Mouse (Mus musculus): ENCODE data around the gene Mrpl43.

The Mrpl43 gene

DNA sequence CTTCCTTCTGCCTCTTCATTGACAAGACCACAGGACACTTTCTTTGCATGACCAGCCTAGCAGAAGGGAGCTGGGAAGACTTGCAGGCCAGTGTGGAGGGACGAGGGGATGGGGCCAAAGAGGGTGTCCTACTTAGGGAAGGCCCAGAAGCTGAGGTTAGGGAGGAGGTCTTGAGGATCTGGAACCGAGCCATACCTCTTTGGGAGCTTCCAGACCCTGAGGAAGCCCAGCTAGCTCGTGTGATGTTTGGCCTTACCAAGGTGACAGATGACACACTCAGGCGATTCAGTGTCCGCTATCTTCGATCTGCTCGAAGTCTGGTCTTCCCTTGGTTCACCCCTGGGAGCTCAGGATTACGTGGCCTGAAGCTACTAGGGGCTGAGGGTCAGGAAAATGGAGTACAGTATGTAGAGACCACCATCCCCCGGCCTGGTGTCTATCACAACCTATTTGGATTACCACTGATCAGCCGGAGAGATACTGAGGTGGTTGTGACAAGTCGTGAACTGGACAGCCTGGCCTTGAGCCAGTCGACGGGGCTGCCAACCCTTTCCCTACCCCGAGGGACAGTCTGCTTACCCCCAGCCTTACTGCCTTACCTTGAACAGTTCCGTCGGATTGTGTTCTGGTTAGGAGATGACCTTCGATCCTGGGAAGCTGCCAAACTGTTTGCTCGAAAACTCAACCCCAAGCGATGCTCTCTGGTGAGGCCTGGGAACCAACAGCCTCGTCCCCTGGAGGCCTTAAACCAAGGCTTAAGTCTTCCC is 1.4 kb upstream of the Mrpl43 start:
- DNase-seq (ENCODE audit: low read depth): no peak

DNA sequence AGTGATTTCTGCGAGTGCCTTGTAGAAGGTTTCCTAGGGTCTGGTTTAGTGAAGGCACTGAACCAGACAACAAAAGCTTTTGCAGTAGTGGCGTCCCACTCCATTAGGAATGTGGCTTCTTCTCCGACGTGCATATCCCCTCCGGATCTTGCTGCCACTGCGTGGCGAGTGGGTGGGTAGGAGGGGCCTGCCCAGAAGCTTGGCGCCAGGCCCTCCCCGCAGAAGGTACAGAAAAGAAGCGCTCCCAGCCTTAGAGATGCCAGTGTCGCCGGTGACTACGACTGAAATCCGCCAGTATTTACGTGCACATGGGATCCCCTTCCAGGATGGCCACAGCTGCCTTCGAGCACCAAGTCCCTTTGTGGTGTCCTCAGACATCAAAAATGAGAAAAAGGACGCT is 779 bp upstream of the Mrpl43 start:
- no peak for DNase-seq (ENCODE audit: low read depth)

DNA sequence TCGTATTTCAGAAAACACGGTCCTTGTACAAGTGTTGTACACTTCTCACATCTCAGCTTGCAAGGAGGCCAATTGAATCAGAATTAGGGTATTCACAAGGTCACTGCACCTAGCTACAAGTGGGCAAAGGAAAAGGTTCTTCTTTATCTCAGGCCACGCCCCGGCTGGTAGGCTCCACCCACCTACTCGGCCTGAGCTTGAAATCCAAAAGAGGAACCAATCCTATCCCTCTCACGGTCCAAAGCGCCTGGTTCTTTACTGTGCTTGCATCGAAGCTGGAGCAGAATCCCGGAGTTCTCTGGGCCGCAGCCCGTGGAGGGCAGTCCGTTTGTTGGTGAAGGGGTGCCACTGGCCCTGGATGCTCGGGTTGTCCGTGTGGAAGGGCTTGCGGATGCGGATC is 798 bp downstream of the Mrpl43 start, which contains the start of gene Twnk:
Gene Twnk, plus strand, starts transcription at position 220 of the 400 bp plus-strand sequence.
- no peak for DNase-seq (ENCODE audit: low read depth)

DNA sequence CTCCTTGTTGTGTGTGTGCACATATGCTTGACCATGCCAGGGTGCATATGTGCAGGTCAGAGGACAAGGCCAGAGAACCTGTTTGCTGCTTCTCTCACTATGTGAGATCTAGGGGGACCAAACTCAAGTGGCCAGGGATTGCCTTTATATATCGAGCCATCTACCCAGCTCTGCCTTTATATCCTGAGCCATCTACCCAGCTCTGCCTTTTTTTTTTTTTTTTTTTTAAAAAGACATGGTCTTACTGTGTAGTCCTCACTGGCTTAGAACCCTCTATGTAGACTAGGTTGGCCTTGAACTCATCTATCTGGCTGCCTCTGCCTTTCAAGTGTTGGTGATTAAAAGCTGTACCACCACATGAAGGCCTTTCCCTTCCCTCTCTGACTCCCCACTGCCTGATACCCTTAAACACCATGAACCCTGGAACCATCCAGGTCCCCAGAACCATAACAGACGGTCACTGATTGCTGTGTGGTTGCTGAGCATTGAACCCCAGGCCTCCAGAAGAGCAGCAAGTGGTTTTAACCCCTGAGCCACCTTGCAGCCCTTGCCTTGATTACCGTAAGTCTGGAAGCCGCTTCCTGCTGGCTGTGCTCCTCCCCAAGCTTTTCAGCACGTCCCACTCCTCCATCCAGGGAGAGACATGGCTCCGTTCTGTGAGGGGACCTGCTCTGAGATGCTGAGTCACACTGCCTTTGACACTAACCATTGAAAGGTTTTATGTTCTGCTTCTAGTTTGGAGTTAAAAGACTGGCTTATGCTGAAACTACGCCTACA is 2.3 kb downstream of the Mrpl43 start:
- no peak for DNase-seq (ENCODE audit: low read depth)

DNA sequence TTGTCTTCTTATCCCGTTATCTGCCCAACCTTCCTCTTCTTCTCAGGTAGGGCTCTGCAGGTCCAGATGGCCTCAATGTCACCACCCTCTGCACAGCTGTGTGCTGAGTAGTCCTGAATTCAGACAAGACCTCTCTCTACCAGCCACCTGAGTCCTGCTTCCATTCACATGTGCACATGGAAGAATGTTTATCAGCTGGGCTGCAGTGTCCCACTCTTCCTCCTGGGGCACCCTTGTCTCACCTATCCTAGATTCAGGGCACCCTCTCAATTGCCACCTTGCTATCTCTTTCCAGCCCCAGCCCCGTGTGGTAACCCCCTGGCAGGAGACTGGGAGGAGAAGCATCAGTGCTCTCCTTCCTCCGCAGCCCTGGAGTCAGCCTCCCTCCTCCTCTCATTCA is 3.9 kb downstream of the Mrpl43 start:
- DNase-seq (ENCODE audit: low read depth): no peak

DNA sequence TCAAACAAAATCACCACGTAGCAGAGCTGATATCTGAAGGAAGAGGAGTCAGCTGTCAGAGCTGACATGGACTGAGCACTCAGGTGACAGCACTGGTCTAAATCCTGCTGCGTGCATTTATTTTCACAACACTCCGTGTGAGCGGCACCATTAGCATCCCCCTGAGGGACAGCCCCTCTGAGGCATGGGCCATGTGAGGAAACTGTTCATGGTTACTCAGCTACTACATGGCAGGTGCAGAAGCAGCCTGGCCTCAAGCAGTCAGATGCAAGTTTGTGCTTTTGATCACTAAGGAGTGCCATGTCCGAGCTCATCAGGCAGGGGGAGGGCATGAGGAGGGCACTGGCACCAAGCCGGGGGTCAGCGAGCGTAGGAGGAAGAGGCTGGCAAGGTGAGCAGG is 6.6 kb downstream of the Mrpl43 start:
- no peak for DNase-seq (ENCODE audit: low read depth)

DNA sequence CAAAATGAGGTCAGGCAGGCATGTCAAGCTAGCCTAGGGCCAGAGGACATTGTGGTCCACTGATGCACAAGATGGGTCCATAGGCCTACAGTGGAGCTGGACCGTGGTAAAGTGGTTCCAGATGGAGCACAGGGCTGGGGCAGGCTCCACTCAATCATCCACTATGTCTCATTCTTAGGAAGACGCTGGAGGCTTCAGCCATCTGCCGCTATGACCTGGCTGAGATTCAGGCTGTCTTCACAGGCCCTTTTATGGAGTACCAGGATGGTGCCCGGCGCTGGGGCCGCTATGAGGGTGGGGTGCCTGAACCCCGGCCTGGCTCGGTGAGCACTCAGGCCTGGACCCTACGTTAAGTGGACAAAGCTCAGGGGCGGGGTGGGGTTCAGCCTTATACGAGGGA is 8.5 kb downstream of the Mrpl43 start:
- no peak for DNase-seq (ENCODE audit: low read depth)

DNA sequence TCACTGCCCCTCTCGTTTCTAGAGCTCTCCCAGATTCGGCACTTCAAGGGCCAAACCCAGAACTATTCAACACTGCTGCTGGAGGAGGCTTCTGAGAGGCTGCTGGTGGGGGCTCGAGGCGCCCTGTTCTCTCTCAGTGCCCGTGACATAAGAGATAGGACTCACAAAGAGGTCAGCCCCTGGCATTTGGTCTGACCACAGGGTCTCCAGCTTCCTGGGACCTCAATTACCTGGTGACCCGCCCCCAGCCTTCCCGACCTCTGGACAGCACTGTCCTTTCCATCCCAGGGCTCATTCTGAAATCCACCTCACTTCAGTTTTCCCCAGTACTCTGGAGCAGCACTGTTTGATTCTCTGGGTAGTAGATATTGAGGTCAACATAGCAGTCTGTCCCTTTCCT is 13.5 kb downstream of the Mrpl43 start:
- DNase-seq (ENCODE audit: low read depth): no peak

DNA sequence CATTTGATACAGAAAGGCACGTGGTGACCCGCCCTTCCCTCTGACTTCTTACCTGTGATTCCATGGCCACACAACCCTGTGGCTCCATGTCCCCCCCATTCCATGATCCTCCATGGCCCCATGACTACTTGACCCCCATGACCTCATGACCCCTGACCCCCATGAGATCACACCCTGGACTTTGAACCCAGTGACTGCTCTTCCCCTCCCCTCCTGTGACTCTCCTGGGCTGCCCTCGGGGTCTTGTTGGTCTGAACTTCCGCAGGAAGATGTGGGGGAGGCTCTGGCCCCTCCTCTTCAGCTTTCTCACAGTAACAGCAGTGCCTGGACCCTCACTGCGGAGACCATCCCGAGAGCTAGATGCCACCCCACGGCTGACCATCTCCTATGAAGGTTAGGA is 14.0 kb downstream of the Mrpl43 start:
- DNase-seq (ENCODE audit: low read depth): no peak

DNA sequence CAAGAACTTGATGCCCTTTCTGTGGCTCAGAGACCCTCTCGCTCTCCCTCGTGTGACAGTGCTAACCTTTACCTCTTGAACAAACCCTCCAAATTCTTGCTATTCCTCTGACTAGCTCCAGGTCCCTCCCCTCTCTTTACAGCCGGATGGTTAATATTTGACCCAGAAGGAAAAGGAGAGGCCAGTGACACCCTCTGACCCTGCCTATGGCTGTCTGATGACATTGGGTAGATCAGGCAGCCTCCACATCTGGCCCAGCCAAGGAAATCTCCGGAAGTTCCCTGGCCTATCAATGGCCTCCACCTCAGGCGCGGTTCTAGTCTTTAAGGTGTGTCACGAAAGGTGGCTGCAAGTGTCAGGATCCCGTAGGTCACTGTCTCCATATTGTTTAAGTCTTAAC is 15.2 kb downstream of the Mrpl43 start:
- no peak for DNase-seq (ENCODE audit: low read depth)

DNA sequence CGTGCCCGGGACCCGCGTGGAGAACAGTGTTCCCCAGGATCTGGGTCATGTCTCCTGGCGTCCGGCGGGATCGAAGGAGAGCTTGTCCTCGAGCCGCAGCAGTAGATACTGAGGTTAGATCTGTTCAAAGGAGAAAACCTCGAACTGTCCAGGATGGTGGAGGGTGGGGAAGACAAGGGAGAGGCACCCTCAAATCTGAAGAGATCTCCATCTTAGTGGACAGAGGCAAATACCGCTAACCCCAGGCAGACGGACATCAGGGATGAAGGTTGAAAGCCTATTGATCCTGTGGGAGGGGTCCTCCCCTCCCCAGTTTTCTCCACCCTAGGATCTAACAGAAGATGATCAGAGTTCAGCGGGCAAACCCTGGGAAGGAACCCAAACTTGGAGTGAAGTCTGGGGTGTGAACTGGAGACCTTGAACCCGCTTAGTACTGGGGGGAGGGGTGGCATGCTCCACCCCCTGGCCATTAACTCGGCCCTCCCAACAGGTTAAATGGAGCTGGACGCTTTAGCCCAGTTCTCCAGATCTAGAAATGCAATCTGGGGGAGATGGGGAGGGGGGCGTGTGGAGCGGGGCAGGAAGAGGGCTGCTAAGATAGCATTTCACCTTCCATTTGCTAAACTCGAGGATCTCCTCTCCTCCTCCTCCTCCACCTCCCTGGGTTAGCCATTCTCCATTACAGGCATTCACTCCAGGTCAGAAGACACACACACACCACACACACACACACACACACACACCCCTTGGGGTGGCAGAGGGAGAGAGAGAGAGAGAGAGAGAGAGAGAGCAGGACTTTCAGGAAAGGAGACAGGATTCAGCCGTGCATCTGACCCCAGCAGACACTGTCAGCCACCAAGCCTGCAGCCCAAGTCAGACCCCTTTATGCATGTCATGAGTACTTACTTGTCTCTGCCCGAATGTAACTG is 16.4 kb downstream of the Mrpl43 start:
- DNase-seq (ENCODE audit: low read depth): no peak

DNA sequence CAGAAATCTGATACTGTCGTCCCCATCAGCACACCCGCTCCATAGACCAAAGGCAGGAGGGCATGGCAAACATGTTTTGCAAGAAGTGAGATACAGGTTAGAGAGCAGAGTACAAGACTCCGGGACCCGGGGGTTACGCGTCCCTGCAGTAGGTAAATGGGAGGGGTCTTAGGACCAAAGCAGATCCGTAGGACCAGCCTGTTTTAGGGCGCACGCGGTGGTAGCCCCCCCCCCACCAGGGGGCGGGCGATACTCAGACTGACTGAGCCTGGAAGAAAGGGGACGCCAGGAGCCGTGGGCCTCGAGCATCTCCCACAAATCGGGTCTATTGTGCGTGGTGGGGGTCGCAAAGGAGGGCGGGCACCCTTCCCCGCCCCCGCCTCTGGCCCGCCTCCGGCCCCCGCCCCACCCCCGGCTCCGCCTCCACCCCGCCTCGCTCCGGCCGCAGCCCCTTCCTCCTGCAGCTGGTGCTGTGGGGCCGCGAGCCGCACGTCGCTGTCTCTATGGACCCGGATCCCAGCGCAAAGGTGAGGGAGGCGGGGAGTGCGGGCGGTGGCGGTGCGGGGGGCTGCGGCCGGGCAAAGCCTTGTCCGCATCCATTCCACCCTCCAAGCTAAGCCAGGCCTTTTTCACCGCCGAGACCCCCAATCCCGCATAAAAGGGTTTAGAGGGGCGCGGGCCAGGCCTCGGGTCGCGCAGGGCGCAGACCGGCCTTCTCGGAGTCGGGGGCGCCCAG is 17.2 kb downstream of the Mrpl43 start, which contains the start of gene Sema4g:
Gene Sema4g, plus strand, starts transcription at position 271 of the 736 bp plus-strand sequence.
- no peak for DNase-seq (ENCODE audit: low read depth)

DNA sequence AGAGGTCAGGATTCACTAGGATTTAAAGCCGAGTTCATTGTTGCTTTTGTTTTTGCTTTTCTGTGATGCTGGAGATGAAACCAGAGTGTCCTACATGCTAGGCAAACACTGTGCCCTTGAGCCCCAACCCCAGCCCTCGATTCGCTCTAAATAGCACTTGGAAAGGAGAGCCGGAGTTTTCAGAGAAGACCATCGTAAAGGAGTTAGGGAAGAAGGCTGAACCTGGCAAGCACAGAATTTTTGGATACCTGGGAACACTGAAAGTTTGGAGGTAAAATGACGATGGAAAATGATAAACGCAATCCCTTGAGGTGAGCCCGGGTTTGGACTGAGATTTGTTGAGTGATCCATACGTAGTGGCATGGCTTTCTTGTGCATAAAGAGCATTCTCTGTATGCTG is 17.9 kb downstream of the Mrpl43 start:
- DNase-seq (ENCODE audit: low read depth): no peak

DNA sequence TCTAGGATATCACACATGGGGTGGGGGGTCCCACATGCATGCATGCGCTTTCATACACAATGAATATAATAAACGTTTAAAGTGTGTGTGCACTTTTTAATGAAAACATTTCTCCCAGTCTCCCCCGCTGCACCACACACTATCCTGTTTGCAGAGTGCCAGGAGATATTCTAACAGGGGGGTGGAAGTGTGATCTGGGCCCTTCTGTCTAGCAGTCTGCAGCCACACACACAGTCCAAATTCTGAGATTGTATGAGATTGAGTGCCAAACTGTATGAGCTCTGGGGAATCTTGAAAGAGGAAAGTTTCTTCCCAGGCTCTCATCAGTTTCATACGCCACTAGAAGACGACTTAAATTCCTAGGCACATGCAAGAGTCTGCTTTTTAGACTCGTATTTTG is 18.4 kb downstream of the Mrpl43 start:
- no peak for DNase-seq (ENCODE audit: low read depth)

DNA sequence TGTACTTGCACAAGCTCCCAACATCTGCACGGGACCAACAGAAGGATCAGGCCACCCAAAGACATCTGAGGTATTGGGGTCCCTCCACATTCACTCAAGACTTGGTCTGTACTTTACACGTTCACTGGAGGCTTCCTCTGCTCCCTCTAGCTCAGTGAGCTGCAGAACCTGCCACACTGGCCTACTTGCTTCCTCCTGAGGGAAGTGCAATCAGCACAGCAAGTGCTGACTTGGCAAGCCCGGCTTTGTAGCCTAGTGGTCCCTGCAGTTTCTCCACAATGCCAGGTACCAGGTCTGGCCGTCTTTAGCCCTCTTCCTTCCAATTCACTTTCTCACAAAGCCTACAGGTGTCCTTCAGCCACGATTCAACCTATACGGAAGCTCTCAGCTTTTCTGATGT is 19.2 kb downstream of the Mrpl43 start:
- DNase-seq (ENCODE audit: low read depth): no peak

DNA sequence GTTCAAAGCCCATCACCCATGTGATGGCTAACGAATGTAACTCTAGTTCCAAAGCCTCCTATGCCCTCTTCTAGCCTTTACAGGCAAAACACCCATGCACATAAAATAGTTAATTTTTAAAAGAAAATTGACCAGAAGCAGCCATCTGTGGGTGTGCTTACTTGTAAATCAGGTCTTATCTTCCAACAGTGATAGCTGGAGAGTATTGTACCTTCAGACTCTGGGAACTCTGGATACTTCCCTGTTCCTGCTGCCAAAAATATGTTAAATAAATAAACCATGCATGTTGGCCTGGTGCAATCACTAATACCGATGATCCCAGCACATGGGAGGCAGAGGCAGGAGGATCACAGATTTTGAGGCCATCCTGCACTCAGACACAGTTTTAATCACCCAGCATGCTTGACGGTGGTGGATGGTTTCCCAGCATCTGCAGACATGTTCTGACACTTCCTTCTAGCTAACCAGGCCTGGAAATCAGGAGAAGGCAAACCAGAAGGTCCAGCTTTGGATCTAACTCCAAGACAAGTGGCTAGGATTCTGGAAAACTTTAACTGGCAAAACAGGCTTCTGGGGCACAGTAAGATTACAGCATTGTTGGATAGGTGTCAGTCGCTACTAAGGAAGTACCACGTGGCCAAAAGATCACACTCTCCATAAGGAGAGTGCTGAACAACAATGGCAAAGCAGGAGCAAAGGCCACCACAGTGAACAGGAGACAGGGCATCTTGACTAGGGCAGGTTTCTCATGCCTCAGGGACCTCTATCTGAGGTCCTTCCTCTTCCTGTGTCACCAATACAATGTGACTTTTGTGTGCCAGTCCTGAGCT is 20.9 kb downstream of the Mrpl43 start:
- DNase-seq (ENCODE audit: low read depth): no peak

DNA sequence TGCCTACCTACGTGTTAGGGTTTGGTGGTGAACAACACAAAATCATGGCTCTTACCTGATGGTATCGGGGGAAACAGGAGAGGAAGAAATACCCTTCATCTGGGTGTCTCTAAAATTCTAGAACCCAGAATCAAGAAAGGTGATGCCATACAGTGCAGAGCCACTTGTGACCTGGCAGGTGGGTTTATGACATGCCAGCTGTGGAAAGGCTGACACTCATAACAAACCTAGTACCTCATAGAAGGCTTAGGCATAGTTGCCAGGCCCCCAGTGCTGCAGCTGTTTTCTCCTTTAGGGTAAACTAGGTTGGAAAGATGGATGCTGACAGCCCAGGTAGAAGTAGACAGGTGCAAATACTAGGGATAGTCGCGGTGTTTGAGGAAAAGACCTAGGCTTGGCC is 21.8 kb downstream of the Mrpl43 start:
- no peak for DNase-seq (ENCODE audit: low read depth)

DNA sequence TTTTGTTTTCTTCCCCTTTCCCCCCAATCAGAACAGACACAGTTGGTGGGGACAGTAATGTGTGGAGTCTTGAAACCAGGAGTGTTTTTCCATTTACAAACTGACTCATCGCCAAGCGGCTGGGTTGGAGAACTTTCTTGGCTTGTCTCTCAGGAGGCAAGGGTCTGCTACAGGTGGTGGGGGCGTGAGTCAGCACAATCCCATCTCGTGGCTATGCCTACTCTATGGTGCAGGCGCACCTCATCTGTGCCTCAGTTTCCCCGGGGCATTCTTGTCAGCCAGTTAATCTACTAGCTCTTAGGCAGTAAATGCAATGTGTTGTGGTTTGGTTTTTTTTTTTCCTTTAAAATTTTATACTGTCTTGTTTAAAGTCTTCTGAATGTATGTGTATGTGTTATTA is 22.9 kb downstream of the Mrpl43 start:
- DNase-seq (ENCODE audit: low read depth): no peak

DNA sequence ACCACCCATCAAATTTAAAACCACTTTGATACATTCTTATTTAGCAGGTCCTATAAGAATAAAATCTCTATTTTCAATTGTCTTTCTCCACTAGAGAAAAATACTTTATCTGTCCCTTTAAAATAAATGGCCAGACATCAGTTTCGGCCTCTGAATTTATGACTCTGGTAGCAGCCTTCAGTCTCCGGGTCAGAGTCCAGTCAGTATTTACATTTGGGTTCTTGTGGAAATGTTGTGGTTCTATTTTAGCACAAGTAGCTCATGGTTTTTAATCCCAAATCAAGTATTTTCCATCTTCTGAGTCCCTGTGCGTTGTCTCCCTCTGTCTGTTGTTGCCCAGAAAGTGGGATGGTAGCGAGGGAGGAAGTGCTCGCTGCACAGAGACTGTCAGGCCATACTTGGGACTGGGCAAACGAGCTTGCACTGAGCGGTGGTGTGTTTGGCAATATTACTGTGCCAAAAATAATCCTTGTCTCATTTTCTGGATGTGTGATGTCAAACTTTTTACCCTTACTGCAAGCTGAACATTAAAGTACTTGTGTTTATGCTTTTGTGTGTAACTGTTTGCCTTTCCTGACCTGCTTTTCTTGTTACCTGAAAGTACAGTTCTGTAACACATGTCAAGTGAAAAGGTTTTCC is 23.6 kb downstream of the Mrpl43 start:
- DNase-seq (ENCODE audit: low read depth): no peak

DNA sequence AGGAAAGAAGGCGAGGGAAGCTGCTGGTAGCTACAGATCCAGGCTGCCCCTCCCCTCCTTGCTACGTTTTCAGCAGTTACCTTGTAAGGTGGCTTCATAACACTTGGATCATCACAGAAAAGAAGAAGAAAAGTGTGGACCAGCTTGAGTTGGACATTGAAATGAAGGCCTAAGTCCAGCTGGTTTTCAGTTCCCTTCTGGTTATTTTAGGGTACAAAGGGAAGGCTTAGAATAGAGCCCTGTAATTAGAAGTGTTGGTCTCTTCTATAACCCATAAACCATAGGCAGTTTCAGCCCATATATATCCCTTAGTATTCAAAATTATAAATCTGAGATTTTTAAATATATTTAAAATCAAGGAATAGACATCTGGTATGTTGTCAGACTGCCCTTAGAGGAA is 25.5 kb downstream of the Mrpl43 start:
- no peak for DNase-seq (ENCODE audit: low read depth)
